Mouse (Mus musculus) heart, adult 2 months (tissue): ENCODE results near the gene Gpr171. TPM values are rescaled to one million over a fixed set of nuclear protein-coding genes. Genes with fewer than 3 reads are reported as not detected.
"Not testable (repeated sequence)": the region's sequence is repeated elsewhere in the genome, so short reads cannot be mapped to it uniquely, and the experiment has no call there.

Source experiments
- DNase-seq, 2 experiments: peaks; one replicate each; pipeline ENCODE4 v3.0.0; 2021
- H3K27ac ChIP-seq: fragments of 200-600 bp; 2 replicates; pipeline ENCODE4 v1.8.1; 2022
- H3K27me3 ChIP-seq: fragments of 200-500 bp; 2 replicates; pipeline ENCODE4 v1.6.1; 2012; ENCODE audit warnings: mild to moderate bottlenecking, low read length, inconsistent platforms, mixed read lengths; ENCODE audit not compliant: control insufficient read depth, insufficient read depth
- H3K36me3 ChIP-seq: fragments of 200-500 bp; 2 replicates; pipeline ENCODE4 v1.6.1; 2012; ENCODE audit warnings: low read length, inconsistent platforms; ENCODE audit not compliant: control insufficient read depth, insufficient read depth
- H3K4me1 ChIP-seq: fragments of 200-500 bp; 2 replicates; pipeline ENCODE4 v1.6.1; 2011; ENCODE audit warnings: low read length; ENCODE audit not compliant: control insufficient read depth, insufficient read depth
- H3K4me3 ChIP-seq: fragments of 200-600 bp; 2 replicates; pipeline ENCODE4 v1.8.1; 2022
- H3K79me2 ChIP-seq: fragments of 200-500 bp; replicated peaks from 2 replicates; pipeline ENCODE4 v1.6.1; 2012; ENCODE audit warnings: mild to moderate bottlenecking, inconsistent platforms, low read length, moderate library complexity, mixed read lengths; ENCODE audit not compliant: control insufficient read depth, insufficient read depth
- H3K9ac ChIP-seq: fragments of 200-500 bp; 2 replicates; pipeline ENCODE4 v1.6.1; 2012; ENCODE audit warnings: low read depth, mild to moderate bottlenecking, control low read depth, inconsistent platforms, low read length, mixed read lengths
- CTCF ChIP-seq: fragments of 200-600 bp; IDR thresholded peaks from 2 replicates; pipeline ENCODE4 v1.8.1; 2022; ENCODE audit warnings: antibody characterized with exemption, mild to moderate bottlenecking, moderate library complexity
- EP300 ChIP-seq: fragments of 200-500 bp; IDR thresholded peaks from 2 replicates; pipeline ENCODE4 v1.6.1; 2011; ENCODE audit warnings: low read depth, low read length, control low read depth; ENCODE audit not compliant: insufficient read depth
- POLR2A ChIP-seq: fragments of 200-500 bp; IDR thresholded peaks from 2 replicates; pipeline ENCODE4 v1.6.1; 2011; ENCODE audit warnings: mild to moderate bottlenecking, low read depth, low read length, control low read depth; ENCODE audit not compliant: insufficient read depth
- WGBS: fragments of 180-500 bp; shearing (Covaris S2); methylation state at CpG from one replicate; pipeline ENCODE4 v1.1.7; 2018; 5-methylcytosine and 5-hydroxymethylcytosine counted together
- intact Hi-C: fragments of 180-260 bp; cut with DNase I; formaldehyde crosslinking; loops from one replicate; pipeline ENCODE4 v1.15.1; 2025
- long read RNA-seq: library from polyadenylated mRNA; stranded (forward); transcript quantifications from one replicate; pipeline ENCODE4 v2.0.0, GENCODE M21; 2021
- polyA plus RNA-seq: library from polyadenylated mRNA; depleted of rRNA; stranded (reverse); fragments of >200 nt; gene quantifications from 2 replicates; pipeline ENCODE4 v1.2.3, GENCODE M21; 2012; rRNA removed
- total RNA-seq, 2 experiments: library from RNA; stranded (reverse); gene quantifications; 2 replicates each; pipeline ENCODE4 v1.2.3; 2021

Gpr171 gene
- total RNA-seq (under 1 TPM; 0.23 to 0.30 TPM), polyA plus RNA-seq (0.12 and 0.31 TPM in 2 replicates)
- long read RNA-seq, result 0 reads

DNA sequence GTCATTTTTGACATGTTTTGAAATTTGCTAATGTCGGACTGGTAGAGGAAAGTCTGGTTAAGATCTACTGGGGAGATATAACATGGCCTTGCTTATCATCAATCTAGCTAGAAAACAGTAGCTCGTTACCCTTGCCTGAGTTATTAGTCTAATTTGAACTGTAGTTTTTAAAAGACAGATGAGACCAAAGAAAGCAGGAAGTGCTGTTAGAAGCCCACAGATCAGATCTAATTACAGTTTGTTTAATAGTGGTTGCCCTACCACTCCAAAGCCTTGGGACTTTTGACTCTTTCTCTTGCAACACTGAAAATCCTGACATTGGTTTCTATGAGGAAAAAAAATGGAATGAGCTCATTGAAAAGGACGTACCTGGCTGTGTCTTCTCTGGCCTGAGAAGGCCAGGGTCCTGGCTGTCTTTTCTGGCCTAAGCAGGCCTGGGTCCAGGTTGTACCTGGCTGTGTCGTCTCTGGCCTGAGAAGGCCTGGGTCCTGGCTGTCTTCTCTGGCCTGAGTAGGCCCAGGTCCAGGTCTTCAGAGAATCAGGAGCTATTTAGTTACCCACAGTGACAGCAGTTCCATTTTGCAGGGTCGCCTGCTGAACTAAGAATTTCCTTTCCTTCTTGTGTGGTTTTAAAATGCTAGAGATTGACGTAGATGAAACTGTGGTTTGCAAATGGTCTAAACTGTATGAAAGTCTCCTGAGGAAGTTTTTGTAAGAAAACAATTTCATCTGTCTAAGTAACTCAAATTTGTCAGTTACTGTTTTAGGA, at the start of gene Gpr171:
Gpr171 (minus strand) TSS at position 604 of the 769 bp plus-strand sequence.
- Histone ChIP-seq H3K4me3 (no peak within 1 kb of the TSS), H3K27ac (no peak within 1 kb of the TSS), H3K79me2 (no peaks in the 10 kb centered on the region), H3K27me3 (no peaks in the 10 kb centered on the region), H3K9ac (no peak within 1 kb of the TSS; the same call in 1 of the 2 replicates), H3K36me3 (no peaks in the 10 kb centered on the region), H3K4me1 (no peaks in the 10 kb centered on the region)
- TF ChIP-seq EP300, result no peak
- TF ChIP-seq POLR2A, result no peak
- no peak for TF ChIP-seq CTCF
- WGBS, result 78% methylated on average over 6 of the region's 6 CpGs
- intact Hi-C loops, result no loop called here
- DNase-seq, result no peak

DNA sequence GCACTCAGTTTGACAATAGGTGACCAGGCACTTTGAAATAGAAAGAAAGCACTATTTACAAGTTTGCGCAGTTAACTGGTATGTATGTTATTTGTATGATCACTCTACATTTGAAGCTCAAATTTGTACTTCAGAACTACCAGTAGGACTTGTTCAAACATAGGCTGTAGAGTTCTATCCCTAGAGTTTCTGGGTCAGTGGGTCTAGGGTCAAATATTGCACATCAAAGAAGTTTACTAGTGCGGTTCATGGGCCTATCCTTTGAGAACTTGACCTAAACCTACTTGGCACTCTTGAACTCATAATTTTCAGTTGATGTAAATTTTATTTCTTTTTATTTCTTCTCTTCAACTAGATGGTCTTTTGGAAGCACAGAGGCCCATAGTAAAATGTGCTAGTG, 49.0 kb upstream of the Gpr171 start:
- H3K79me2 ChIP-seq, result no peaks in the 10 kb centered on the region
- no peak overlapping the region for H3K4me3 ChIP-seq
- TF ChIP-seq CTCF, result no peak
- TF ChIP-seq POLR2A, result no peak
- no peak for TF ChIP-seq EP300
- no peaks in the 10 kb centered on the region for H3K27me3 ChIP-seq
- no peaks in the 10 kb centered on the region for H3K4me1 ChIP-seq
- no peaks in the 10 kb centered on the region for H3K36me3 ChIP-seq
- intact Hi-C loops, result no loop called here
- no peak for DNase-seq
- 93% methylated on average over 2 of the region's 2 CpGs for WGBS
- no peak overlapping the region for H3K27ac ChIP-seq
- no peak overlapping the region for H3K9ac ChIP-seq

DNA sequence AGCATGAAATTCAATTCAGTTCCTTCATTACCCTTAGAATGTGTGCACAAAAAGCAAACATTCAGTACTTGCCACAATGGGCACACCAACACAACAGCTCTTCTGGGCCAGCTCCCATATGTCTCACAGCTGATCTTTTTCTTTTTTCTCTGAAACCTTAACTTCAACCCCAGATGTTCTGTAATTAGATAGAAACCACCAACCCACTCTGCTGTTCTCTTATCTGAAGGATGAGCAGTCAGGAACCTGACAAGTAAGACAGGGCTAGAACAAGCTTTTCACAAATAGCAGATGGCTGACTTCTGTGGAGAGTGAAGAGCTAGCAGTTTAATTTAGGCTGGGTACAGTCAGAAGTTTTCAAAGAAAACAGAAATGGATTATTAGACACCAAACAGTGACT, 48.0 kb upstream of the Gpr171 start:
- DNase-seq, result no peak
- Histone ChIP-seq H3K4me1 (no peaks in the 10 kb centered on the region), H3K36me3 (no peaks in the 10 kb centered on the region), H3K27me3 (no peaks in the 10 kb centered on the region), H3K4me3 (no peak overlapping the region), H3K79me2 (no peaks in the 10 kb centered on the region), H3K27ac (no peak overlapping the region), H3K9ac (no peak overlapping the region)
- no peak for TF ChIP-seq EP300
- TF ChIP-seq POLR2A, result no peak
- TF ChIP-seq CTCF, result no peak
- intact Hi-C loops, result no loop called here

DNA sequence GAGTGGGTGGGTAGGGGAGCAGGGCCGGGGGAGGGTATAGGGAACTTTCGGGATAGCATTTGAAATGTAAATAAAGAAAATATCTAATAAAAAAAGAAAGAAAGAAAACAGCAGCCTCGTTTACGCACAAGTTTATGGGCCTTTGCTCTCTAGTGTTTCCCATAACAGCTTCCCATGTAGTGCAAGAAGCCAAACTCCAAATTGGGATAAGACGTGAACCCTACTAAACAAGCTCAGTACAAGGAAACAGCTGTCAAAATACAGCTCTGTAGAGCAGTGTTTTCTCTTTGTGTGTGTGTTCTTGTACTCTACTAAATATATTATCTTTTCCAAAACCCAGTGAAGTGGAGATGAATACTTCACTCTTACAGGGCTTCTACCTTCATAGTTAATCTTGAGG, 43.6 kb upstream of the Gpr171 start:
- no peaks in the 10 kb centered on the region for H3K4me1 ChIP-seq
- peak overlapping the region; percentile 28; the same call in 1 of the 2 replicates for H3K27ac ChIP-seq
- no peaks in the 10 kb centered on the region for H3K27me3 ChIP-seq
- WGBS, result 46% methylated on average over 5 of the region's 5 CpGs
- no peak overlapping the region for H3K9ac ChIP-seq
- H3K4me3 ChIP-seq, result no peak overlapping the region
- H3K79me2 ChIP-seq, result no peaks in the 10 kb centered on the region
- intact Hi-C loops, result no loop called here
- no peak for DNase-seq
- no peak for TF ChIP-seq EP300
- no peak for TF ChIP-seq POLR2A
- no peak for TF ChIP-seq CTCF
- H3K36me3 ChIP-seq, result no peaks in the 10 kb centered on the region

GRCm38 (mm10) chr3:59141507-59142305, 40.1 kb upstream of the Gpr171 start:
- H3K9ac ChIP-seq, result no peak overlapping the region
- no peak overlapping the region for H3K27ac ChIP-seq
- intact Hi-C loops, result no loop called here
- no peak overlapping the region for H3K4me3 ChIP-seq
- no peak for DNase-seq
- H3K27me3 ChIP-seq, result no peaks in the 10 kb centered on the region
- 41% methylated on average over 8 of the region's 8 CpGs for WGBS
- no peaks in the 10 kb centered on the region for H3K4me1 ChIP-seq
- H3K36me3 ChIP-seq, result no peaks in the 10 kb centered on the region
- TF ChIP-seq CTCF, result no peak
- no peak for TF ChIP-seq EP300
- no peak for TF ChIP-seq POLR2A
- no peaks in the 10 kb centered on the region for H3K79me2 ChIP-seq

DNA sequence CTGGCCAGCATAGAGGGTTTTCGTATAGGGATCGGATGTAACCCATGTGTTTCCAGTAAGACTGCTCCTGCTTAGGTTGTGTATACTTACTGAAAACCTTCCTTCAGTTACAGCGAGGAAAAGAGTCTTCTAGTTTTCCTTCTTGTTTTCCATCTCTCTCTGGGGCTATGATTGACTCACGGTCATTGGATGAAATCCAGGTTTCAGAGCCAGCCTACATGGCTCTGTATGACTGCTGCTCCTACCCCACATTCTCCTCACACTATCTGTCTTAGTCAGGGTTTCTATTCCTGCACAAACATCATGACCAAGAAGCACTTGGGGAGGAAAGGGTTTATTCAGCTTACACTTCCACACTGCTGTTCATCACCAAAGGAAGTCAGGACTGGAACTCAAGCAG, 39.3 kb upstream of the Gpr171 start:
- H3K4me1 ChIP-seq, H3K79me2 ChIP-seq, H3K27me3 ChIP-seq, H3K27ac ChIP-seq, H3K9ac ChIP-seq, intact Hi-C loops, DNase-seq, H3K4me3 ChIP-seq, H3K36me3 ChIP-seq: not testable (repeated sequence)
- 80% methylated on average over 4 of the region's 4 CpGs for WGBS
